Mouse (Mus musculus) MEL (cell line): Measurements from ENCODE around the gene Cpm. TPM values are rescaled to one million over a fixed set of nuclear protein-coding genes. Genes with fewer than 3 reads are reported as not detected.
"Not testable (repeated sequence)": the region's sequence is repeated elsewhere in the genome, so short reads cannot be mapped to it uniquely, and the experiment has no call there.

Experiments used
- DNase-seq: peaks from one replicate; pipeline ENCODE4 v3.0.0; 2011; ENCODE audit warnings: low read depth, low spot score
- H3K27ac ChIP-seq: 2 replicates; pipeline ENCODE4 v1.5.1; 2012; ENCODE audit warnings: low read depth, mild to moderate bottlenecking, control low read depth, low read length, moderate library complexity; ENCODE audit not compliant: control insufficient read depth
- H3K27me3 ChIP-seq, 2 experiments: fragments of 150-350 bp in 1 of 2; sonication (generic) in 1 of 2; 2 replicates each; pipeline ENCODE4 v1.6.1; 2012; ENCODE audit warnings: low read length in 2 of 2, mild to moderate bottlenecking in 2 of 2, improper control_type of control experiment in 1 of 2, moderate library complexity in 1 of 2; ENCODE audit not compliant: insufficient read depth in 2 of 2, control insufficient read depth in 1 of 2
- H3K36me3 ChIP-seq, 2 experiments: 2 replicates each; pipeline ENCODE4 v1.6.1; 2012 to 2014; ENCODE audit warnings: low read length in 2 of 2, improper control_type of control experiment in 1 of 2, inconsistent platforms in 1 of 2, mild to moderate bottlenecking in 1 of 2; ENCODE audit not compliant: insufficient read depth in 2 of 2, control insufficient read depth in 1 of 2
- H3K4me1 ChIP-seq, 2 experiments: fragments of 150-350 bp in 1 of 2; sonication (generic) in 1 of 2; 2 replicates each; pipeline ENCODE4 v1.6.1; 2012; ENCODE audit warnings: low read length in 2 of 2, improper control_type of control experiment in 1 of 2, mild to moderate bottlenecking in 1 of 2; ENCODE audit not compliant: insufficient read depth in 2 of 2, control insufficient read depth in 1 of 2
- H3K4me3 ChIP-seq, 2 experiments: fragments of 150-350 bp in 1 of 2; sonication (generic) in 1 of 2; 2 replicates each; pipeline ENCODE4 v1.5.1; 2012; ENCODE audit warnings: low read depth in 2 of 2, low read length in 2 of 2, mild to moderate bottlenecking in 2 of 2, moderate library complexity in 2 of 2, control low read depth in 1 of 2, improper control_type of control experiment in 1 of 2; ENCODE audit not compliant: control insufficient read depth in 1 of 2, insufficient read depth in 1 of 2
- H3K79me2 ChIP-seq: 2 replicates; pipeline ENCODE4 v1.6.1; 2012; ENCODE audit warnings: mild to moderate bottlenecking, low read length, moderate library complexity; ENCODE audit not compliant: control insufficient read depth, poor library complexity, insufficient read depth
- H3K9ac ChIP-seq: 2 replicates; pipeline ENCODE4 v1.6.1; 2012; ENCODE audit warnings: low read depth, mild to moderate bottlenecking, control low read depth, low read length, moderate library complexity; ENCODE audit not compliant: control insufficient read depth, poor library complexity, severe bottlenecking
- H3K9me3 ChIP-seq: fragments of 150-350 bp; sonication (generic); replicated peaks from 2 replicates; pipeline ENCODE4 v1.6.1; 2012; ENCODE audit warnings: mild to moderate bottlenecking, low read length, improper control_type of control experiment, moderate library complexity; ENCODE audit not compliant: insufficient read depth
- BHLHE40 ChIP-seq: IDR thresholded peaks from 2 replicates; pipeline ENCODE4 v1.6.1; 2012; ENCODE audit warnings: low read depth, mild to moderate bottlenecking, inconsistent platforms, low read length, improper control_type of control experiment, borderline replicate concordance
- CHD2 ChIP-seq: IDR thresholded peaks from 2 replicates; pipeline ENCODE4 v1.6.1; 2011; ENCODE audit warnings: low read length, improper control_type of control experiment
- GABPA ChIP-seq: IDR thresholded peaks from 2 replicates; pipeline ENCODE4 v1.6.1; 2012; ENCODE audit warnings: low read depth, mild to moderate bottlenecking, inconsistent platforms, low read length, improper control_type of control experiment, moderate library complexity
- MAFK ChIP-seq: IDR thresholded peaks from 2 replicates; pipeline ENCODE4 v1.6.1; 2011; ENCODE audit warnings: low read depth, mild to moderate bottlenecking, low read length, improper control_type of control experiment, borderline replicate concordance
- MAX ChIP-seq: IDR thresholded peaks from 2 replicates; pipeline ENCODE4 v1.6.1; 2011; ENCODE audit warnings: low read length, improper control_type of control experiment
- MAZ ChIP-seq: IDR thresholded peaks from 2 replicates; pipeline ENCODE4 v1.6.1; 2012; ENCODE audit warnings: low read depth, mild to moderate bottlenecking, inconsistent platforms, low read length, improper control_type of control experiment
- POLR2AphosphoS2 ChIP-seq: IDR thresholded peaks from 2 replicates; pipeline ENCODE4 v1.6.1; 2011; ENCODE audit warnings: low read length, improper control_type of control experiment
- POLR2AphosphoS5 ChIP-seq: IDR thresholded peaks from 2 replicates; pipeline ENCODE4 v1.6.1; 2012; ENCODE audit warnings: low read depth, borderline replicate concordance, mild to moderate bottlenecking, inconsistent platforms, low read length, moderate library complexity, mixed read lengths
- TCF12 ChIP-seq: IDR thresholded peaks from 2 replicates; pipeline ENCODE4 v1.6.1; 2014; ENCODE audit warnings: low read depth, mild to moderate bottlenecking, inconsistent platforms, low read length, improper control_type of control experiment, moderate library complexity
- USF1 ChIP-seq: IDR thresholded peaks from 2 replicates; pipeline ENCODE4 v1.6.1; 2014; ENCODE audit warnings: low read depth, mild to moderate bottlenecking, inconsistent platforms, low read length, improper control_type of control experiment, moderate library complexity
- ZKSCAN1 ChIP-seq: IDR thresholded peaks from 2 replicates; pipeline ENCODE4 v1.6.1; 2012; ENCODE audit warnings: low read depth, mild to moderate bottlenecking, inconsistent platforms, low read length, improper control_type of control experiment, moderate library complexity
- polyA plus RNA-seq, 2 experiments: library from polyadenylated mRNA; stranded (reverse) in 1 of 2; unstranded in 1 of 2; fragments of >175 nt in 1 of 2; fragments of >200 nt in 1 of 2; gene quantifications; 2 replicates each; pipeline versions ENCODE4 v1.2.1 to v1.2.4; 2012; ENCODE audit warnings: low replicate concordance in 2 of 2, low read depth in 1 of 2; ENCODE audit not compliant: insufficient read length in 2 of 2, insufficient read depth in 1 of 2, missing spikeins in 1 of 2
- total RNA-seq: library from RNA; depleted of rRNA; stranded (reverse); fragments of 300-350 nt; gene quantifications from 2 replicates; pipeline ENCODE4 v1.2.3, GENCODE M21; 2012

The Cpm gene
- total and polyA plus RNA-seq, 3 experiments = 0.04 to 0.40 TPM; not detected in 1

- peaks cover 0 to 11% of the 10 kb centered on the region in 2 experiments; a peak in 2 of 4 replicates for H3K4me1 ChIP-seq
- no peak overlapping the region; a peak in 1 of 4 replicates for H3K4me3 ChIP-seq
- no peak for DNase-seq
- H3K27ac ChIP-seq = no peak overlapping the region
- H3K27me3 ChIP-seq = no peaks in the 10 kb centered on the region
- peaks cover 0 to 4% of the 10 kb centered on the region in 2 experiments; a peak in 2 of 4 replicates for H3K36me3 ChIP-seq
- no peak for TF ChIP-seq MAZ
- 0 out of 2 replicates have a peak, but pooled peaks have one; percentile 10 for TF ChIP-seq USF1
- no peak for TF ChIP-seq MAFK
- no peak for TF ChIP-seq BHLHE40
- TF ChIP-seq CHD2 = no peak
- peak overlapping the region; percentile 39 for H3K9ac ChIP-seq
- peaks cover 8% of the 10 kb centered on the region for H3K79me2 ChIP-seq
- H3K9me3 ChIP-seq = no peaks in the 10 kb centered on the region
Observed at GRCm38 (mm10) chr10:117714928-117715500, 85.7 kb downstream of the Cpm start.

- not testable (repeated sequence) for H3K27ac ChIP-seq, H3K79me2 ChIP-seq, H3K36me3 ChIP-seq, H3K9ac ChIP-seq, H3K9me3 ChIP-seq, H3K4me3 ChIP-seq, H3K27me3 ChIP-seq, DNase-seq
- peaks cover 0 to 11% of the 10 kb centered on the region in 2 experiments; a peak in 2 of 4 replicates for H3K4me1 ChIP-seq
Observed at GRCm38 (mm10) chr10:117715654-117716053, 86.4 kb downstream of the Cpm start.

- Histone ChIP-seq H3K4me3 (no peak overlapping the region), H3K27ac (no peak overlapping the region), H3K9me3 (no peaks in the 10 kb centered on the region), H3K79me2 (no peaks in the 10 kb centered on the region), H3K9ac (no peak overlapping the region)
- DNase-seq = no peak
- no peak for TF ChIP-seq TCF12
- TF ChIP-seq MAX = no peak
- no peak for TF ChIP-seq ZKSCAN1
- TF ChIP-seq POLR2AphosphoS2 = no peak
- TF ChIP-seq GABPA = no peak
- TF ChIP-seq CHD2 = no peak
- TF ChIP-seq POLR2AphosphoS5 = no peak
- TF ChIP-seq, all 39 proteins: peak for 0
- H3K36me3 ChIP-seq = no peaks in the 10 kb centered on the region; a peak in 1 of 4 replicates
- H3K27me3 ChIP-seq = no peaks in the 10 kb centered on the region
- peaks cover 0 to 9% of the 10 kb centered on the region in 2 experiments; a peak in 2 of 4 replicates for H3K4me1 ChIP-seq
Observed at GRCm38 (mm10) chr10:117716686-117717085, 87.4 kb downstream of the Cpm start.
